Mouse (Mus musculus) midbrain, embryonic 15.5 days (tissue): ENCODE measurements around the gene Vps9d1. TPM values are rescaled to one million over a fixed set of nuclear protein-coding genes. Genes with fewer than 3 reads are reported as not detected.
"Not testable (repeated sequence)": the region's sequence is repeated elsewhere in the genome, so short reads cannot be mapped to it uniquely, and the experiment has no call there.

Experiments
- ATAC-seq: fragments of 200-750 bp; cut with Nextera tagmentation; replicated peaks from 2 replicates; pipeline ENCODE4 v1.8.0; 2017; ENCODE audit warnings: moderate TSS enrichment
- H3K27ac ChIP-seq: fragments of 300-500 bp; sonication (generic); 2 replicates; pipeline ENCODE4 v1.5.1; 2015; ENCODE audit warnings: mild to moderate bottlenecking, inconsistent platforms
- H3K27me3 ChIP-seq: fragments of 300-500 bp; sonication (generic); replicated peaks from 2 replicates; pipeline ENCODE4 v1.6.1; 2015; ENCODE audit warnings: inconsistent platforms
- H3K36me3 ChIP-seq: fragments of 300-500 bp; sonication (generic); replicated peaks from 2 replicates; pipeline ENCODE4 v1.6.1; 2015; ENCODE audit warnings: inconsistent platforms
- H3K4me1 ChIP-seq: fragments of 300-500 bp; sonication (generic); 2 replicates; pipeline ENCODE4 v1.6.1; 2015; ENCODE audit warnings: inconsistent platforms
- H3K4me2 ChIP-seq: fragments of 300-500 bp; sonication (generic); 2 replicates; pipeline ENCODE4 v1.6.1; 2015; ENCODE audit warnings: inconsistent platforms, mild to moderate bottlenecking, moderate library complexity
- H3K4me3 ChIP-seq: fragments of 300-500 bp; sonication (generic); 2 replicates; pipeline ENCODE4 v1.5.1; 2015; ENCODE audit warnings: mild to moderate bottlenecking, inconsistent platforms
- H3K9ac ChIP-seq: fragments of 300-500 bp; sonication (generic); 2 replicates; pipeline ENCODE4 v1.6.1; 2015; ENCODE audit warnings: mild to moderate bottlenecking, inconsistent platforms
- H3K9me3 ChIP-seq: fragments of 300-500 bp; sonication (generic); 2 replicates; pipeline ENCODE4 v1.6.1; 2016; ENCODE audit warnings: inconsistent platforms
- WGBS: fragments of 180-500 bp; shearing (Covaris S2); methylation state at CpG from one replicate; pipeline ENCODE4 v1.1.7; 2015; ENCODE audit warnings: mixed read lengths; 5-methylcytosine and 5-hydroxymethylcytosine counted together
- polyA plus RNA-seq: library from polyadenylated mRNA; unstranded; fragments of >200 nt; fragmentation: Nextera tagmentation; extraction: Ambion mirVana; gene quantifications from 2 replicates; pipeline ENCODE4 v1.2.1, GENCODE M21; 2015

Vps9d1 gene
- polyA plus RNA-seq, 1 experiment from 2014 or later: 69.9 TPM

GRCm38 (mm10) chr8:123279828-123280227 is 25.7 kb upstream of the Vps9d1 start:
- 92% methylated on average over 4 of the region's 4 CpGs for WGBS
- no peak overlapping the region for H3K9ac ChIP-seq
- H3K4me2 ChIP-seq: no peak overlapping the region
- H3K27me3 ChIP-seq: no peaks in the 10 kb centered on the region
- no peak overlapping the region for H3K27ac ChIP-seq
- no peaks in the 10 kb centered on the region for H3K4me1 ChIP-seq
- no peaks in the 10 kb centered on the region for H3K36me3 ChIP-seq
- no peak overlapping the region for H3K4me3 ChIP-seq
- no peaks in the 10 kb centered on the region for H3K9me3 ChIP-seq
- ATAC-seq: no peak

GRCm38 (mm10) chr8:123278445-123278844 is 24.3 kb upstream of the Vps9d1 start:
- no peaks in the 10 kb centered on the region for H3K36me3 ChIP-seq
- 85% methylated on average over 7 of the region's 7 CpGs for WGBS
- H3K4me1 ChIP-seq: no peaks in the 10 kb centered on the region
- H3K27me3 ChIP-seq: no peaks in the 10 kb centered on the region
- H3K9me3 ChIP-seq: no peaks in the 10 kb centered on the region
- no peak overlapping the region for H3K4me2 ChIP-seq
- no peak overlapping the region for H3K4me3 ChIP-seq
- no peak overlapping the region for H3K27ac ChIP-seq
- H3K9ac ChIP-seq: no peak overlapping the region
- ATAC-seq: no peak

- Histone ChIP-seq H3K27me3 (no peaks in the 10 kb centered on the region), H3K27ac (no peak overlapping the region), H3K4me2 (no peak overlapping the region), H3K36me3 (0 out of 2 replicates have a peak, but pooled peaks cover 2% of the 10 kb centered on the region), H3K4me1 (no peaks in the 10 kb centered on the region), H3K9ac (no peak overlapping the region), H3K4me3 (no peak overlapping the region), H3K9me3 (no peaks in the 10 kb centered on the region)
- no peak for ATAC-seq
- 93% methylated on average over 12 of the region's 12 CpGs for WGBS
Observed at GRCm38 (mm10) chr8:123275096-123275495, 20.9 kb upstream of the Vps9d1 start.

GRCm38 (mm10) chr8:123274447-123274846 is 20.3 kb upstream of the Vps9d1 start:
- Histone ChIP-seq H3K4me1 (no peaks in the 10 kb centered on the region), H3K27ac (no peak overlapping the region), H3K36me3 (0 out of 2 replicates have a peak, but pooled peaks cover 8% of the 10 kb centered on the region), H3K4me3 (no peak overlapping the region), H3K9ac (no peak overlapping the region), H3K27me3 (no peaks in the 10 kb centered on the region), H3K4me2 (no peak overlapping the region), H3K9me3 (no peaks in the 10 kb centered on the region)
- 80% methylated on average over 5 of the region's 5 CpGs for WGBS
- ATAC-seq: no peak

GRCm38 (mm10) chr8:123271901-123272300 is 17.8 kb upstream of the Vps9d1 start:
- H3K27ac ChIP-seq: no peak overlapping the region
- no peaks in the 10 kb centered on the region for H3K27me3 ChIP-seq
- no peak overlapping the region for H3K4me3 ChIP-seq
- peaks cover 33% of the 10 kb centered on the region for H3K36me3 ChIP-seq
- H3K9ac ChIP-seq: no peak overlapping the region
- ATAC-seq: no peak
- 77% methylated on average over 4 of the region's 4 CpGs for WGBS
- H3K4me2 ChIP-seq: no peak overlapping the region
- H3K4me1 ChIP-seq: no peaks in the 10 kb centered on the region
- no peaks in the 10 kb centered on the region for H3K9me3 ChIP-seq

- Histone ChIP-seq H3K9ac (no peak overlapping the region), H3K36me3 (peaks cover 40% of the 10 kb centered on the region), H3K4me3 (no peak overlapping the region), H3K4me2 (no peak overlapping the region), H3K27ac (no peak overlapping the region), H3K9me3 (no peaks in the 10 kb centered on the region), H3K4me1 (no peaks in the 10 kb centered on the region), H3K27me3 (no peaks in the 10 kb centered on the region)
- WGBS: 93% methylated on average over 10 of the region's 10 CpGs
- ATAC-seq: no peak
Observed at GRCm38 (mm10) chr8:123271147-123271546, 17.0 kb upstream of the Vps9d1 start.

- Histone ChIP-seq H3K4me3 (no peak overlapping the region), H3K27ac (no peak overlapping the region), H3K9me3 (no peaks in the 10 kb centered on the region), H3K27me3 (no peaks in the 10 kb centered on the region), H3K4me2 (no peak overlapping the region), H3K36me3 (peaks cover 61% of the 10 kb centered on the region), H3K4me1 (no peaks in the 10 kb centered on the region), H3K9ac (no peak overlapping the region)
- ATAC-seq: no peak
- 81% methylated on average over 14 of the region's 14 CpGs for WGBS
Observed at GRCm38 (mm10) chr8:123267926-123268656, 13.9 kb upstream of the Vps9d1 start.

- H3K9me3 ChIP-seq, H3K4me2 ChIP-seq, ATAC-seq, H3K4me3 ChIP-seq, H3K9ac ChIP-seq, H3K27me3 ChIP-seq, H3K27ac ChIP-seq: not testable (repeated sequence)
- peaks cover 39% of the 10 kb centered on the region for H3K36me3 ChIP-seq
- WGBS: 95% methylated on average over 8 of the region's 8 CpGs
- peaks cover 26% of the 10 kb centered on the region for H3K4me1 ChIP-seq
Observed at GRCm38 (mm10) chr8:123257593-123257992, 3.4 kb upstream of the Vps9d1 start.

- Histone ChIP-seq H3K36me3 (peaks cover 39% of the 10 kb centered on the region), H3K4me2 (no peak overlapping the region)
- WGBS: 79% methylated on average over 3 of the region's 3 CpGs
Observed at GRCm38 (mm10) chr8:123257114-123257513, 3.0 kb upstream of the Vps9d1 start.

GRCm38 (mm10) chr8:123255170-123255569 is 1.0 kb upstream of the Vps9d1 start:
- H3K4me3 ChIP-seq: peak overlapping the region; percentile 93
- WGBS: 68% methylated on average over 6 of the region's 6 CpGs

More at GRCm38 (mm10) chr8:123257114-123257513, 3.0 kb upstream of the Vps9d1 start:
- no peaks in the 10 kb centered on the region for H3K27me3 ChIP-seq
- ATAC-seq: no peak
- H3K27ac ChIP-seq: no peak overlapping the region
- no peak overlapping the region for H3K9ac ChIP-seq
- H3K4me1 ChIP-seq: peaks cover 31% of the 10 kb centered on the region
- H3K4me3 ChIP-seq: no peak overlapping the region
- no peaks in the 10 kb centered on the region for H3K9me3 ChIP-seq

GRCm38 (mm10) chr8:123253451-123254098 is 573 bp downstream of the Vps9d1 start:
- WGBS: under 1% methylated on average over 40 of the region's 40 CpGs
- peak overlapping the region; percentile 99 for H3K9ac ChIP-seq
- H3K4me3 ChIP-seq: peak overlapping the region; percentile 93
- peaks cover 46% of the 10 kb centered on the region for H3K36me3 ChIP-seq
- ATAC-seq: peak; percentile 57; the same call in 1 of the 2 replicates
- peaks cover 34% of the 10 kb centered on the region for H3K4me1 ChIP-seq
- H3K4me2 ChIP-seq: peak overlapping the region; percentile 95
- H3K9me3 ChIP-seq: no peaks in the 10 kb centered on the region
- peak overlapping the region; percentile 92 for H3K27ac ChIP-seq
- no peaks in the 10 kb centered on the region for H3K27me3 ChIP-seq

More at GRCm38 (mm10) chr8:123255170-123255569, 1.0 kb upstream of the Vps9d1 start:
- H3K9me3 ChIP-seq: no peaks in the 10 kb centered on the region
- no peaks in the 10 kb centered on the region for H3K27me3 ChIP-seq
- H3K4me2 ChIP-seq: peak overlapping the region; percentile 95
- H3K4me1 ChIP-seq: peaks cover 34% of the 10 kb centered on the region
- H3K9ac ChIP-seq: peak overlapping the region; percentile 99; the same call in 1 of the 2 replicates
- no peak for ATAC-seq
- peaks cover 43% of the 10 kb centered on the region for H3K36me3 ChIP-seq
- no peak overlapping the region for H3K27ac ChIP-seq

- Histone ChIP-seq H3K27ac (no peak overlapping the region), H3K9me3 (no peaks in the 10 kb centered on the region), H3K27me3 (no peaks in the 10 kb centered on the region), H3K36me3 (peaks cover 46% of the 10 kb centered on the region), H3K4me3 (peak overlapping the region; percentile 93), H3K4me2 (peak overlapping the region; percentile 95), H3K4me1 (peaks cover 34% of the 10 kb centered on the region), H3K9ac (peak overlapping the region; percentile 99)
- 65% methylated on average over 4 of the region's 4 CpGs for WGBS
- no peak for ATAC-seq
Observed at GRCm38 (mm10) chr8:123252925-123253324, 1.2 kb downstream of the Vps9d1 start.
